Mouse (Mus musculus) forelimb bud, embryonic 11.5 days (tissue): ENCODE measurements around the gene Prpf8.
A peak's percentile ranks its signal among the peaks of the same experiment; 100 is the strongest.

Experiments used
- DNase-seq: peaks from one replicate; pipeline ENCODE4 v3.0.0-alpha.2; 2012; ENCODE audit warnings: low read depth, low spot score

The Prpf8 gene

DNA sequence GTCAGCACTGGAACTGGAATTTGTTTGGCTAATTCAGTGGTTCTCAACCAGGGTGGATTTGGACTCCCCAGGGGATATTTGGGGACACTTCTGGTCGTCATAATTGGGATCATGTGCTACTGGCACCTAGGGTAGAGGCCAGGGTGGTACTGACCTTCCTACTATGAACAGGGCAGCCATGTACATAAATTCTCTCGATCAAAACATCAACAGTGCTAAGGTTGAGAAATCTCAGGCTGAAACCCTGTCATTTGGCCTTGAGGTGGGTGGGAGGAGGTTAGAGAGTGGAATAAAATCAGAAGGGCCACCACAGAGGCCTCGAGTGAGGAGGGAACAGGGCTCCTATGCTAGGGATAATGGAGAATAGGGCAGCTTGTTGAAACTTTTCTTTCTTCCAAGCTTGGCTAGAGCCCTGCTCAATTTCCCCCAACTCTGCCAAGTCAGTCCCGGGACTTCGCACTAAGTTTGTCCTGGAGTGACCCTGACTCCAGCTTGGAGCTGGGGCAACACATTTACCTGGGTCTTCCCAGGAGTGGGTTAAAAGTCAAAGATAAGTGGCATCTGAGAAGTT lies 27.4 kb upstream of the Prpf8 start:
- DNase-seq = no peak

DNA sequence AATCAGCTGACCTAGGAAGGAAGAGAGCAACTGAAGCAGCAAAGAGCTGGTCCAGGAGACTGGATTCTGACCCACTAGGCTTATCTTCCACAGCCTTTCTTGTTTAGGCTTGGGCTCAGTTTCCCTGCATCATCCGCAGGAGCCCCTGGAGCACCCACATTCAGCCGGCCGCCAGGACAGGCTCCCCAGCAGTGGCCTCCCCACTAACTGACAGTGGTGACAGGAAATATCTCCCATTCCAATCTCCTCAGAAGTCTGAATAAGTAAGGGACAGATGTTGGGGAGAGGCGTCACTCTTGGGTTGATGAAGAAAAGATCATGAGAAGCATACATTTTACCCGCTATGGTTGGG lies 26.9 kb upstream of the Prpf8 start:
- no peak for DNase-seq

DNA sequence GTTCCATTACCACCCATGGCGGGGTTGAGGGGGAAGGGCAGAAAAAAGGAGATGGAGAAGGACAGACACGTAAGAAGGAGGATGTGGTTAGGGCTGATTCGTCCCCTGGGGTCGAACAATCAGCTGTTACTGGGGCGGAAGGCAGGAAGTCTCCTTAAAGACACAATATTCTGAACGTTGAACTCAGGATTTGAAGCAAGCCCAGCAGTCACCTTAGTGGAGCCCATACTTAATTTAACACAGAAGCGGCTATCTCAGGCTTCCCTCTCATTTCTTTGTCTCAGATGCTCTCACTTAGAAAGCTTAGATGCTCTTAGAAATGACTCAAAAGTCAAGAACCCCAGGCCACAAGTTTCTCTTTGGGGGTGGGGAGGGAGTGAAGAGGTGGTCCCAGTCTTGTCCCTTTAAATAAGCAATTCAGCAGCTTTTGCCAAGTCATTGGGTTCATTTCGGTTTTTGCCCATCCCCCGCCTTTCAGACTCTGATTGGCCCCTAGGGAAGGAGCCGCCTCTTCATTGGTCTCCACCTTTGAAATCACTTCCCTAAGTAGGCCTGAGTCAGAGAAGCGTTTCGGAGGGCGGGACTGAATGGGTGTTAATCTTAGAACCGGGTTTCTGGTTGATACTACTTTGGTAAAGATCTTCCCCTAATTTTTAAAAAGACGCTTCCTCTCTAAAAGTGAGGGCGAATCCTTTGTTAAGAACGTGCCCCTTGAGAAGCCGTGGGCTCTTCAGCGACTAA lies 26.3 kb upstream of the Prpf8 start:
- DNase-seq = peak; percentile 84

DNA sequence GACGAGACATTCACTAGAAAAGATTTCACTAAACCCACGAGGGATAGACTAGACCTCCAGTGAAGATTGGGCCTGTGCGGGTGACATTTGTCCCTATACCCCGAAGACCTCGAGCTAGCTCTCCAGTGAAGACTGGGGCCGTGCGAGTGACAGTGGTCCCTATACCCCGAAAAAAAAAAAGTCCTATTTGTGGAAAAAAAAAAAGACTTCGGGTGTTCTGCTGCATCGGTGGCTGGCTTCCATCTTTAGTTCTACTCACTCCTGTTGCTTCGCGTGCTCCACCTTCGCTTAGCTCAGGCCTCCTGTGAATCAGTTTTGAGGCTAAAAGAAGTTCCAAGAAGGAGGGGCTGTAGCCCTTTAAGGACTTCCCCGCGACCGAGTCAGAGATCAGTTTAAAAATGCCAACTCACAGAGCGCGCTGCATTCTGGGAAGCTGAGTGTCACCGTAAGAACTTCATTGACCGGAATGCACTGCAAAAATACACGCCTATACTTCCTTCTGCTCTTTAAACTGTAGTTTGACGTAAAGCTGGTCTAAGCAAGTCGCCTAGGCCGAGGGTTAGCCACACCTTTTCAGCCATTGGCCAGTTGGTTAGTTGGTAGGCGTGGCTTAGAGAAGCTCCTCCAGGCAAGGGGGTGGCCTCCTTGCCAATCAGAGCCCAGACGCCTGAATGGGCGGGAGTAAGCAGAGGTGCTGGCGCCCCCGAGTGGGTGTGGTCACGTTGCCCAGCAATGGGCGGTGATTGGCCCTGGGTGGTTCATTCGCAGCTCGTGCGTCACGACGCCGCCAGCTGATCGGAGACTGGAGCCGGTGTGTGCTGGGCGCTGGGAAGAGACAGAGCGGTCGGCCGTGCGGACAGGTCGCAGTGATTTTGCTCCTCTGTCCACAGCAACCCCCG lies 25.5 kb upstream of the Prpf8 start, which contains the start of gene Tlcd2:
Gene Tlcd2 (plus strand): TSS at position 872 of the 899 bp plus-strand sequence.
- DNase-seq = peak; percentile 100

DNA sequence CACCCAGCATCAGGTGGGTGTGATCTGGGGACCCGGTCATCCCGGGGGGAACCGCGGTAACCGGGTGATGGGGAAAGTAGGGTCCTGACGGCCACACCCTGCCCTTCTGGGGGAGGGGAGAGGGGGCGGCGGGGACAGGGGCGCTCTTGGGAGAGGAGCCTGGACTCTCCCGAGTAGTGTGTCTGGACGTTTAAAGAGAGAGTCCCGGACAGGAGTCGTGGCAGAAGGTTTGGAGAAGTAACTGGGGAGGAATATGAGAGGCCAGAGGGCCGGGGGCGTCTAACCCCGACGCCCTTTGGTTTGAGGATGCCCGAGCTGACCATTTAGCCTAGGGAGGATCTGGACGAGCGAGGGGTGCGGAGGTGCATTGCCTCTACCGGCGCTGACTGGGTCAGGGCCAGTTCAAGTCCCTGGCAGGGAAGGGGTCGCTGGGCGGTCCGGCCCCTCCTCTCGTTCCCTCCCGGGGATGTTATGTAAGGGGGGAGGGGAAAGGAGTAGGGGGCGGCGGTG lies 24.8 kb upstream of the Prpf8 start:
- no peak for DNase-seq

DNA sequence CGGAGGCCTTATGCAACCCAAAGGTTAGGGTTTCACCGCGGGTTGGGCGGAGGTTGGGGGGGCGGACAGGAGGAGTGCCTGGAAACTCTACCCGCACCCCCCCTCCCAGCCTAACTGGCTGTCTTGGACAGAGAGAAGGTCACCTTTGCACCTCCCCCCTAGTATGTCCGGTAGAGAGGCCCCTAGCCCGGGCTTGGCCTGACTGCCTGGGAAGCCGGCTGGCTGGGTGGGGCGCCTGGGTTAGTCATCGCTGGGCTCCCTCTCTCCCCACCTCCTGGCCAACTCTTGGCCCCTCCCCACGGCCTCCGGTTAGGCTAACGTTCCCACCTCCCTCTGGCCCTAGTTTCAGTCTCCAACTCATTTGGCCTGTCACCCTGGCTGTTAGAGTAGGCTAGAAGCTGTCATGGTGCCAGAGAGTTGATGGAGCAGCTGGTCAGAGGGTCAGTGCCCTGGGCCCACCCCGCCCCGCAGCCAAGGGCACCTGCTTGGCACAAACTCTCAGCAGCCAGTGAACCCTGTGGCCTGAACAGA lies 24.3 kb upstream of the Prpf8 start:
- DNase-seq = no peak

DNA sequence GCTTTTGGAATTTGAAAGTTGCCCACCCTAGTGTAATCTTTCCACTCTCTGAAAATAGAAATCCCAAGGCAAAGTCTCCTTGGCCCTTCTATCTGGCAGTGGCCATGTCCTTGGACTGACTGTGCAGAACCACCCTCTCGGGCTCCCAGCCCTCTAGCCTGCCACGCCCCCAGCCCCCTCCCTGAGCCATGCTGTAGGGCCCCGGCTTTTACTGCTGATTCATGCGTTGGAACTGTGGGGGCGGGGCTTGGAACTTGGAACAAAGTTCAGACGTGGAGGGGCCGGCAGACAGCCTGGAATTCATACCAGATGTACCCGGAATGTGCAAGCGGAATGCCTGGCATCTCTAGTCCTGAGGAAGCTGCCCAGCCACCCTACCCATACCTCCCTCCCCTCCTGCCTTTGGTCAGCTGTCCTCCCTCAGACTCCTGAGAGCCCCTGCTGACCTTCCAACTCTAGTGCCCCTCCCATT lies 23.7 kb upstream of the Prpf8 start:
- peak; percentile 91 for DNase-seq

DNA sequence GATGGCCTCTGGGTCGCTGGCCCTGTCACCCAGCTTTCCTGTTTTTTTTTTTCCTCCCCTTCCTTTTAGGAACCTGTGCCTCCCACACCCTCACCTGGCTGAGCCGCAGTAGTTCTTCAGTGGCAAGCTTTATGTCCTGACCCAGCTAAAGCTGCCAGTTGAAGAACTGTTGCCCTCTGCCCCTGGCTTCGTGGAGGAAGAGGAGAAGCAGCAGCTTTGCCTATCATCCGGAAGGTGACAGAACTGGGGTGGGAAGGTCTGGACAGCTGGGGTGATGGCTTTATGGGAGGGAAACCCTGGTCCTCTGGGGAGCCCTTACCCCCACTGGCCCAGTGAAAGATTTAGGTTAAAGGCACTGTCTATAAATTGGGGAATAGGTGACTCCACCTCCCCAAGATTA lies 23.0 kb upstream of the Prpf8 start:
- no peak for DNase-seq

DNA sequence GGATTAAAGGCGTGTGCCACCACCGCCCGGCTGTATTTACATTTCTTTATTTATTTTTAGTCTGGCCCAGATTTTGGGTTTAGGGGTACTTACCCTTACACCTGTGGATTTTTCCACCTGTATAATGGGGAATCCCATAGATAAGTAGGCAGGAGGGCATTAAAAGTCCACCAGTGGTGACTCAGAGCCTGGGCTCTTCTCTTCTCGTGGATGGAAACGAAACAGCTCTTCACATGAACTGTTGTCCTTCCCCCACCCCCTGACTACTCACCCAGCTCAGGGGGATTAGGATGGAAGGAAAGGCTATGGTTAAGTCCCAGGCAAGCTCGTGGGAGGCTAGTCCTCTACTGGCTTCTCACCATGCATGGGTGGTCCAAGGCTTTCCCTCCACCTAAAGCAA lies 22.2 kb upstream of the Prpf8 start:
- DNase-seq = no peak

DNA sequence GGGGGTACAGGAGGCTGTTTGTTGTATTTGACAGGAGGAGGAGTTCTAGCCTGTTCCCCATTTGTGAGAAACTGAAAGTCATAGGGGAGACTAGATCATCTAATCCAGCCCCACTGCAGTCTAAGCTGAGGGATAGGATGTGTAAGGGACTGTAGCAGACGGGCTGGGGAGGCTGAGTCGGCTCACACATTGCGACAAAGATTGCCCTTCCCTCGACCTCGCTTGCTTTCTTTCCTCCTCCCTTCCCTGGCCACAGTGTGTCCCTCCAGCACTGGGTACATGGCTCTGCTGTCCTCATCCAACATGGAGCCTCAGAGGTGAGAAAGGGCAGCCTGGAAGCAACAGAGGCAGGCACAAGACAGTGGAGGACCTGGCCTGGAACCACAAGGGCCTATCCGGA lies 21.6 kb upstream of the Prpf8 start:
- DNase-seq = no peak

DNA sequence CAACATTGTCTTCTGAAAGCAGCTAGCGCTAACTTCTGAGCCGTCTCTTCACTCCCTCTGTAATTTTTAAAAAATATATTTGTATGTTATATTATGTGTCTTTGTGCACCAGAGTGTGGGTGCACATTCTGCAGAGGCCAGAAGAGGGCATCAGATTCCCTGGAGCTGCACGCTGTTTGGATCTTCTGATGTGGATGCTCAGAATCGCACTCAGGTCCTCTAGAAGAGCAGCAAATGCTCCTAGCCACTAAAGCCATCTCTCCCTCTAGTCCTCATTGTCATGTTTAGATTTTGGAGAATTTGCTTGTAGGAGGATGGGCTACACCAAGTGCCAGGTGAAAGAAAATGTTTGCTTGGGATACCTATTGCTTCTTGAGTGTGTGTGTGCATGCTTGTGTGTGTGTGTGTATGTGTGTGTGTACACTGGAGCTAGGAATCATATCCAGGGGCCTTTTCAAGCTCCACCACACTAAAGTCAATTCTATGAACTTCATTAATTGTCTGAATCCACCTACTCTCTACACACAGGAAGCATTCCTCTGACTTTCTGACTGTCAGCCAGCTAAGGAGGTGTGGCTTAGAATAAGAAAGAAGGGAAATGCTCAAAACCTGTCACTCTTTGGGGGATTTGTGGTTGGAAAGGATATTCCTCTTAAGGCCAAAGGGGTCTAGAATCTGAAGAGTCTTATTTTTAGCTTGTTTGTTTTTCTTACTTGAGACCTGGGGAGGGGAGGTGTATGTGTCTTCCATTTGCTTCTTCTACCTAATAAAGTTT lies 19.7 kb upstream of the Prpf8 start:
- DNase-seq = no peak

DNA sequence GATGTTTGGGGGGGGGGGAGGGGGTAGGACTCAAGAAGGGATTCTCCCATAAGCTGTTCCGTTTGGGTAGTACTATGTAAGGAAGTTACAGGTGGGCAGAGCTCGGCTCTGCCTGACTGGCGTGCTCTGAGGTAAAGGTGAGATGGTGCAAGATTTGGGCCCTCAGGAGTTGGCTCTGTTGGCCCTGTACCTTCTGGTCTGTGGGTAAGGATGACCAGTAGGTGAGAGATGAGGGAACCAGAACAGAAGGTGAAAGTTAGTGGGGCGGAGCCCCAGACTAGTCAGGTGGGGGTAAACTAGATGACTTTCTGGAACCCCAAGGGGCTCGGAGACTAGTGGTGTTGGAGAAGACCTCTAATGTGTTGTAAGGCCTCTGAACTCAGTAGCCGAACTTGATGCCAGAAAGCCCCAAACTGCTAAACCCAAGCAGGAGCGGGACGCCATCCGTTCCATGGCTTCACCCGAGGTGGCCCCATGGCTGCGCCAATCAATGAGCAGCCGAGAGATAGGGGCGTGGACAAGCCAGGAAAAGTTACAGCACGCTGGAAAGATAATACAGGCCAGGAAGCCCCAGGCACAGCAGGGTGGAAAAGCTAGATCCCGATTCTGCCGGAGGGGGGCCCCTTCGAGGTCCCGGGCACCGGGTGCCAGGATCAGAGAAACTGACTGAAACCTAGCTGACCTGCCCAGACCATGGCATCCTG lies 19.0 kb upstream of the Prpf8 start:
- no peak for DNase-seq

DNA sequence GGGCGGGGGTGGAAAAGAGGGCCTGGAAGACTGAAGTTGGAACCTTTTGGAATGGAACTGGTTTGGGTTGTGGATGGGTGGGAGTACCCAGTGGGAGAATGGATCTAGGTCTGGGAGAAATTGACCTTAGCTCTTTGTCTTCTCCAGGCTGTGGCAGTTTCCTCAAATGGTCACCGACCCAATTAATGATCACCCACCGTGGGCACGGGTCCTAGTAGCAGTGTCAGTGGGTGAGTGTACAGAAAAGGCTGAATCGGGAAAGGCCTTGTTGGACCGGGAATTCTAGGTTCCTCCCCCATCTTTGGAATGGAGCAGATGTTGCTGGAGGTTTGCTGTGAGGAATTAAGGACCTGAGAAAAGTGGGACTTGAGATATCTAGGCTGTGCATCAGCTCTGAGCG lies 18.2 kb upstream of the Prpf8 start:
- DNase-seq = no peak

DNA sequence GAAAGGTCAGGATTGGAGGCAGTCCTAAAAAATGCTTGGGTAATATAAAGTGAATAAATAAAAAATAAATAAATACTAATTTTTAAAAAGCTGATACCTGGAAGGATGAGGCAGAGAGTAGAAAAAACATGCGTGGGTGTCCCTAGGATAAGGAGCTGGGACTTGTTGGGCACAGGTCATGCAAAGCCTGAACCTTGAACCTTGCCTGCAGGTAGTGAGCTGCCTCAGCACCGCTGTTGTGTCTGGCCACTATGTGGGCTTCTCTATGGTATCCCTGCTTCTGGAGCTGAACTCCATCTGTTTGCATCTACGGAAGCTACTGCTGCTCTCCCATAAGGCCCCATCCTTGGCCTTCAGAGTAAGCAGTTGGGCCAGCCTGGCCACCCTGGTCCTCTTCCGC lies 17.4 kb upstream of the Prpf8 start:
- DNase-seq = no peak

DNA sequence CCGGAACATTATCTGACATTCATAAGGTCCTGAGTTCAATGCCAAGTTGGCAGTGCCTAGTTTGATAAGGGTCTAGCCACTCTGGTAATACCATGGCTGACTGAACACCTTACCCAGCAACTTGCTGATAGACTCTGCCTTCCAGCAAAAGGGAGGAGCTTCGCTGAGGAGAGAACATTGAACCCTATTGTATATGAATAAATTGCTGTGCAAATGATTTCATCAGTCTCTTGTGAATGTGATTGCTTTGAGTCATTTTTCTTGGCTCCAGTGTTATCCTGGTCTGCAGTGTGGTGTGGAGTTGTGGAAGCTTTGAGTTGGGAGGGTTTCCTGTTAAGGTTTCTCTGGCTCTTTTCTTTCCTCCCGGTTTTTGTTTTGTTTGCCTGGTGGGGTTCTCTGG lies 15.9 kb upstream of the Prpf8 start:
- DNase-seq = no peak

DNA sequence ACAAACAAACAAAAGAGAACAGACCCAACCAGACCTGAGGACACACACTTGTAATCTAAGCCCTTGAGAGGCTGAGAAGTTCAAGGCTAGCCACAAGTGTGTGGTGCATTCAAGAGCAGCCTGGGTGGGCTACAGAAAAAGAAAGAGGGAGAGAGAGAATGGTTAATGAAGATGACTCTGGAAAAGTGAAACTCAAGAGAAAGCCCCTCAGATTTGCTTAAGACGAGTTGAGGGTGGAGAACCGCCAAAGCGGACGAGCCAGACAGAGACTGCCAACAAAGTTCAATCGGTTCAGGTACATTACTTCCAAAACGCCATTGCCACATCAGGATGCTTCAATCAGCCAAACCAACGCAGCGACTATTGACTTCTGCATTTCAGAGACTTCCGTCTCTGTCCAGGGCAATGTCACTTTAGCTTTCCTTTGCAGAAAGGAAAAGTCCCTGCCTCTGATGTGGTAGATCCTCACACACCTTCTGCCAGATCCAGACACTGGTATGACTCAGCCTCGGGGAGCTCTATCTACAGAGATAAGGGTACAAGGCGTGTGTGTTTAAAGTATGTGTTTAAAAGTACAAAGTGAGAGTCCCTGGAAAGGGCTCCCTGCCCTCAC lies 14.0 kb upstream of the Prpf8 start:
- DNase-seq = no peak

DNA sequence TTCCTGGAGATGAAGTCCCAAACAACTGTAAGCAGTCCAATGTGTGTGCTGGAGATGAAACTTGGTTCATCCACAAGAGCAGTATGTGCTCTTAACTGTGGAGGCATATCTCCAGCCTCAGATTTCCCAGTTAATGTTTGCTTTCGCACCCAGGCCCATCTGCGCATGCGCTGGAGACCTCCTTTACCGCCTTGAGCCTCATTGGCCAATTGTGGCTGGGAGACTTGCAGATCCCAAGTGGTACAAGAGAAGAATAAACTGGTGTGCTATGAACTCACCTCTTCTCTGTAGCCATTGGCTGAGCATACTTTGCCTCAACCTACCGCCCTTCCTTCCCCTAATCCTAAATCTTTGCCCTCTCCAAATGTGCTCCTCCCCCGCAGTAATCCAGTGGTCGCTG lies 13.2 kb upstream of the Prpf8 start:
- DNase-seq = no peak

DNA sequence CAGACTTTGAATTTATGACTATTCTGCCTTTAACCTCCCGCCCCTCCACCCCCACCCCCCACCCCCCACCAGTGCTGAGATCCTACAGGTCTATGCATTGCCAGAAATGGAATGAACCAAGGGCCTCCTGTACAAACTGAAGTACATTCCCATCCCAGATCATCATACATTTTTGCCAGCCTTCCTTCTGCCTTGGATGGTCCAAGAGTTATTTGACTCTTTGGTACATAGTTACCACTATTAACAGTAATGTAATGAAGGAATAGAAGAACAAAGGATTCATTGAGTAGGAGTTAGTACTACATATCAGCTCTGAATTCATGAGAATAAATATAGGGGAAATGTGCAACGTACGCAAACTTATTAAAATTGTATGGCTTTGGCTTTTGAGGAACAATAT lies 424 bp upstream of the Prpf8 start:
- no peak for DNase-seq

DNA sequence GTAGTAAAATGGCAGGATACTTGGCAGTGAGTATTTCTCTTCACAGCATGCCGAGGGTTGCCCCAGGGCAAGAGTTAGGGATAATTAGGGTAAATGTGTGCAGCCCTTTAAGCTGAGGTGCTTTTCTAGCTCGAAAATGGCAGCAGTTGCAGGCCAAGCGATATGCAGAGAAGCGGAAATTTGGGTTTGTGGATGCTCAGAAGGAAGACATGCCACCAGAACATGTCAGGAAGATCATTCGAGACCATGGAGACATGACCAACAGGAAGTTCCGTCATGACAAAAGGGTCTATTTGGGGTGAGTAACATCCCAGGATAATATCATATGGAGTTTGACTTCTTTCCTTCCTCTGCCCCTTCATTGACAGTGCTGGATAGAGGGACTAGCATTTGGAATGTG lies 880 bp downstream of the Prpf8 start:
- no peak for DNase-seq

DNA sequence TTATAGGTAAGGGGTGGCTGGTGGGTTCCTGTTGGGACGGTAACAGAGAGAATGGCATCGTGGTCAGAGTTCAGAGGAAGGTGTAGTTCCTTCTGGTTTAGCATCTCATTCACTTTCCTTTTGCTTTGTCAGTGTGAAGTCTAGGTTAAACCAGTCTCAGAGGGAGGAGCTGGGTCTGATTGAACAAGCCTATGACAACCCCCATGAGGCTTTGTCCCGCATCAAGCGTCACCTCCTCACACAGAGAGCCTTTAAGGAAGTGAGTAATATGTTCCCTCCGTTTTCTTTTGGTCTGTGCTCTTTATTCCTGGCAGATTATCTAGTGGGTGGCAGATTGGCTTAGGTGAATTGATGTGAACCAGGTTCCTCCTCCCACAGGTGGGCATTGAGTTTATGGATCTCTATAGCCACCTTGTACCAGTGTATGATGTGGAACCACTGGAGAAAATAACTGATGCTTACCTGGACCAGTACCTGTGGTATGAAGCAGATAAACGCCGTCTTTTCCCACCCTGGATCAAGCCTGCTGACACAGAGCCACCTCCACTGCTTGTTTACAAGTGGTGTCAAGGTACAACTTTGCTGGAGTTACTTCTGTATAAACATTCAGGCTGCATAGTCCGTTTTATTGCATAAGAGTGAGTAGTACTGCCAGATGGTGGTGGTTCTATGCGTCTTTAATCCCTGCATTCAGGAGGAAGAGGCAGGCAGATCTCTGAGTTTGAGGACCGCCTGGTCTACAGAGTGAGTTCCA lies 7.9 kb downstream of the Prpf8 start:
- no peak for DNase-seq
